Mouse (Mus musculus) erythroblast, embryonic 14.5 days (primary cell): ENCODE results near the gene Cxcl9. TPM values are rescaled to one million over a fixed set of nuclear protein-coding genes. Genes with fewer than 3 reads are reported as not detected.

Source experiments
- H3K27me3 ChIP-seq: 2 replicates; pipeline ENCODE4 v1.6.1; 2012; ENCODE audit warnings: inconsistent platforms; ENCODE audit not compliant: control insufficient read depth
- H3K36me3 ChIP-seq: 2 replicates; pipeline ENCODE4 v1.6.1; 2012; ENCODE audit warnings: mild to moderate bottlenecking, inconsistent platforms; ENCODE audit not compliant: control insufficient read depth
- H3K4me1 ChIP-seq: 2 replicates; pipeline ENCODE4 v1.6.1; 2012; ENCODE audit warnings: inconsistent platforms; ENCODE audit not compliant: control insufficient read depth
- H3K4me3 ChIP-seq: replicated peaks from 2 replicates; pipeline ENCODE3; 2012; ENCODE audit warnings: moderate library complexity, mild to moderate bottlenecking, inconsistent platforms
- H3K9me3 ChIP-seq: 2 replicates; pipeline ENCODE4 v1.6.1; 2012; ENCODE audit warnings: low read length, inconsistent platforms, mixed read lengths; ENCODE audit not compliant: control insufficient read depth
- GATA1 ChIP-seq: IDR thresholded peaks from 2 replicates; pipeline ENCODE4 v1.6.1; 2012; ENCODE audit warnings: low read length, inconsistent platforms, mixed read lengths
- TAL1 ChIP-seq: IDR thresholded peaks from 3 replicates; pipeline ENCODE4 v1.6.1; 2012; ENCODE audit warnings: low read length, inconsistent platforms, mixed read lengths
- polyA plus RNA-seq: library from polyadenylated mRNA; stranded (reverse); fragments of >175 nt; gene quantifications from 2 replicates; pipeline ENCODE4 v1.2.3, GENCODE M21; 2012

Gene Cxcl9
- polyA plus RNA-seq: not detected in 2 replicates

- Histone ChIP-seq H3K4me1 (no peaks in the 10 kb centered on the region), H3K27me3 (peaks cover 11% of the 10 kb centered on the region), H3K9me3 (no peaks in the 10 kb centered on the region), H3K4me3 (no peak within 1 kb of the TSS), H3K36me3 (no peaks in the 10 kb centered on the region)
- TF ChIP-seq GATA1 (no peak), TAL1 (no peak)
These were observed at the start of gene Cxcl9 for GRCm38 (mm10) chr5:92327929-92328328. Gene Cxcl9 (minus strand): TSS chr5:92328079.

GRCm38 (mm10) chr5:92376795-92377405, 49.0 kb upstream of the Cxcl9 start:
- Histone ChIP-seq H3K27me3 (peaks cover 15% of the 10 kb centered on the region), H3K4me1 (peaks cover 3% of the 10 kb centered on the region), H3K4me3 (no peak overlapping the region), H3K9me3 (no peaks in the 10 kb centered on the region), H3K36me3 (no peaks in the 10 kb centered on the region)
- TF ChIP-seq TAL1 (no peak), GATA1 (no peak)

GRCm38 (mm10) chr5:92375368-92375767, 47.5 kb upstream of the Cxcl9 start:
- Histone ChIP-seq H3K9me3 (no peaks in the 10 kb centered on the region), H3K36me3 (no peaks in the 10 kb centered on the region), H3K4me3 (no peak overlapping the region), H3K4me1 (no peaks in the 10 kb centered on the region), H3K27me3 (peaks cover 15% of the 10 kb centered on the region)
- no peak for TF ChIP-seq GATA1
- TF ChIP-seq TAL1: no peak

GRCm38 (mm10) chr5:92374721-92375142, 46.9 kb upstream of the Cxcl9 start:
- H3K4me3 ChIP-seq: no peak overlapping the region
- H3K27me3 ChIP-seq: peaks cover 15% of the 10 kb centered on the region

GRCm38 (mm10) chr5:92372605-92373004, 44.7 kb upstream of the Cxcl9 start:
- H3K36me3 ChIP-seq: no peaks in the 10 kb centered on the region
- no peak overlapping the region for H3K4me3 ChIP-seq
- H3K4me1 ChIP-seq: no peaks in the 10 kb centered on the region
- no peaks in the 10 kb centered on the region for H3K9me3 ChIP-seq
- peaks cover 17% of the 10 kb centered on the region for H3K27me3 ChIP-seq
- TF ChIP-seq GATA1: no peak
- no peak for TF ChIP-seq TAL1

More at GRCm38 (mm10) chr5:92374721-92375142, 46.9 kb upstream of the Cxcl9 start:
- TF ChIP-seq TAL1 (no peak), GATA1 (no peak)
- H3K36me3 ChIP-seq: no peaks in the 10 kb centered on the region
- no peaks in the 10 kb centered on the region for H3K9me3 ChIP-seq
- no peaks in the 10 kb centered on the region for H3K4me1 ChIP-seq

GRCm38 (mm10) chr5:92371361-92371976, 43.6 kb upstream of the Cxcl9 start:
- H3K4me1 ChIP-seq: no peaks in the 10 kb centered on the region

GRCm38 (mm10) chr5:92370891-92371290, 43.0 kb upstream of the Cxcl9 start:
- Histone ChIP-seq H3K27me3 (peaks cover 15% of the 10 kb centered on the region), H3K4me3 (no peak overlapping the region), H3K36me3 (no peaks in the 10 kb centered on the region), H3K4me1 (no peaks in the 10 kb centered on the region), H3K9me3 (no peaks in the 10 kb centered on the region)
- TF ChIP-seq GATA1 (no peak), TAL1 (no peak)

More at GRCm38 (mm10) chr5:92371361-92371976, 43.6 kb upstream of the Cxcl9 start:
- TF ChIP-seq TAL1 (no peak), GATA1 (no peak)
- peaks cover 17% of the 10 kb centered on the region for H3K27me3 ChIP-seq
- no peaks in the 10 kb centered on the region for H3K36me3 ChIP-seq
- no peaks in the 10 kb centered on the region for H3K9me3 ChIP-seq
- H3K4me3 ChIP-seq: no peak overlapping the region

- Histone ChIP-seq H3K36me3 (no peaks in the 10 kb centered on the region), H3K27me3 (peaks cover 10% of the 10 kb centered on the region), H3K4me3 (no peak overlapping the region), H3K9me3 (no peaks in the 10 kb centered on the region), H3K4me1 (no peaks in the 10 kb centered on the region)
- no peak for TF ChIP-seq TAL1
- TF ChIP-seq GATA1: no peak
These were observed 42.5 kb upstream of the Cxcl9 start for GRCm38 (mm10) chr5:92370392-92370791.

- no peaks in the 10 kb centered on the region for H3K9me3 ChIP-seq
- TF ChIP-seq TAL1 (no peak), GATA1 (no peak)
- no peak overlapping the region for H3K4me3 ChIP-seq
- H3K4me1 ChIP-seq: no peaks in the 10 kb centered on the region
- peaks cover 2% of the 10 kb centered on the region; the same call in 1 of the 2 replicates for H3K27me3 ChIP-seq
- no peaks in the 10 kb centered on the region for H3K36me3 ChIP-seq
These were observed 41.5 kb upstream of the Cxcl9 start for GRCm38 (mm10) chr5:92369151-92369994.
